Mouse (Mus musculus): ENCODE measurements around the gene Cd3e. TPM values are rescaled to one million over a fixed set of nuclear protein-coding genes. Genes with fewer than 3 reads are reported as not detected.

Gene Cd3e
- total and polyA plus RNA-seq, 2 experiments from 2014 or later, result 0.20 TPM; not detected in 1

DNA sequence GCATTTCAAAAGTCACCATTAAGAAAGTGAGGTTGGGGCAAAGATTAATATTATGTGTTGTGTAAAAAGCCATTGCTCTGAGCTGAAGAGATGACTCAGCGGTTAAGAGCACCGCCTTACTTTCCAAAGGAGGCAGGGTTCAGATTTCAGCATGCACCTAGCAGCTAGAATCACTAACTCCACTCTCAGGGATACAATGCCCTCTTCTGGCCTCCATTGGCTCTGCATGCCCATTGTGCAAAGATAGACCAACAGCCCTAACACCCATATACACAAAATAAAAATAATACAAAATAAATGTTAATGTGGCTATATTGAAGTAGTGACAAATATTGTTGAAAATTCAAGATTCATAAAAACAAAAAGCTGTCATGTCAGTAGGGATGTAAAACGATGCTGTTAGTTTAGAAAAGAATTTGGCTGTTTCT, 42.6 kb downstream of the Cd3e start:
- no peaks in the 10 kb centered on the region for H3K27me3 ChIP-seq (ENCODE audit: insufficient read depth, low read length)
- H3K27ac ChIP-seq, result no peak overlapping the region
- DNase-seq (ENCODE audit: low spot score), result peak; percentile 75
- H3K4me1 ChIP-seq (ENCODE audit: insufficient read depth, low read length), result peaks cover 7% of the 10 kb centered on the region
- H3K4me3 ChIP-seq (ENCODE audit: low read length), result no peak overlapping the region
- H3K9ac ChIP-seq (replicated peaks; ENCODE audit: low read length), result no peak overlapping the region
- no peak overlapping the region for H3K4me2 ChIP-seq (ENCODE audit: low read depth, low read length)
- no peaks in the 10 kb centered on the region for H3K9me3 ChIP-seq (ENCODE audit: low read length)
- ATAC-seq, result no peak
- TF ChIP-seq CTCF (IDR thresholded peaks at IDR 0.05; ENCODE audit: low read depth), result peak; percentile 80
- H3K36me3 ChIP-seq (ENCODE audit: insufficient read depth, low read length), result no peaks in the 10 kb centered on the region
- 29% methylated on average over 3 of the region's 3 CpGs for WGBS

DNA sequence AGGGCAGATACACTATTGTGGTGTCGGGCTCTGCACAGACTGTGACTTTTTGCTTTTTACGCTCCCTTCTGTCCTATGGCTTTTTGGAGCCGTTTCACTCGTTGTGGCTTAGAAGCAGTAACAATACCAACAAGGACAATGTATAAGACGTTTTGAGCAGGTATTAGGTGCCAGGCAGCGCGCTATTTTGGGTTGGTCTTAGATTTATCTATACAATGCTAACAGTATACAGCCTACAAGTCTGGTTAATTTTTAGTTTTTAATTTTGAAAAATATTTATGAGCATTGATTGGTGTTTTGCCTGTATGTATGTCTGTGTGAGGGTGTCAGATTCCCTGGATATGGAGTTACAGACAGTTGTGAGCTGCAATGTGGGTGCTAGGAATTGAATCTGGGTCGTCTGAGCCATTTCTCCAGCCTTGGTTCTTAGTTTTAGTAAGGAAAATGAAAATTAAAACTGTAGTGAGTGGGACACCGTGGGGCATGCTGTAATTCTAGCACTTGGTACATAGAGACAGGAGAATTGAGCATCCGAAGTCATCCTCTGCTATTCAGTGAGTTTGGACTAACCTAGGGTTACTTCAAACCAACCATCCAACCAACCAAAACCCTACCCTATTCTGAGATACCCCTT, 43.5 kb downstream of the Cd3e start:
- peak overlapping the region; percentile 60 for H3K4me3 ChIP-seq (ENCODE audit: low read length)
- 13% methylated on average over 10 of the region's 10 CpGs for WGBS
- TF ChIP-seq CTCF (IDR thresholded peaks at IDR 0.05; ENCODE audit: low read depth), result no peak
- peaks cover 7% of the 10 kb centered on the region for H3K4me1 ChIP-seq (ENCODE audit: insufficient read depth, low read length)
- peak overlapping the region; percentile 93 for H3K4me2 ChIP-seq (ENCODE audit: low read depth, low read length)
- H3K36me3 ChIP-seq (ENCODE audit: insufficient read depth, low read length), result peaks cover 8% of the 10 kb centered on the region; the same call in 1 of the 2 replicates
- DNase-seq (ENCODE audit: low spot score) (no peak), ATAC-seq (no peak)
- peak overlapping the region; percentile 52 for H3K9ac ChIP-seq (replicated peaks; ENCODE audit: low read length)
- no peaks in the 10 kb centered on the region for H3K9me3 ChIP-seq (ENCODE audit: low read length)
- H3K27me3 ChIP-seq (ENCODE audit: insufficient read depth, low read length), result no peaks in the 10 kb centered on the region
- H3K27ac ChIP-seq, result peak overlapping the region; percentile 67

DNA sequence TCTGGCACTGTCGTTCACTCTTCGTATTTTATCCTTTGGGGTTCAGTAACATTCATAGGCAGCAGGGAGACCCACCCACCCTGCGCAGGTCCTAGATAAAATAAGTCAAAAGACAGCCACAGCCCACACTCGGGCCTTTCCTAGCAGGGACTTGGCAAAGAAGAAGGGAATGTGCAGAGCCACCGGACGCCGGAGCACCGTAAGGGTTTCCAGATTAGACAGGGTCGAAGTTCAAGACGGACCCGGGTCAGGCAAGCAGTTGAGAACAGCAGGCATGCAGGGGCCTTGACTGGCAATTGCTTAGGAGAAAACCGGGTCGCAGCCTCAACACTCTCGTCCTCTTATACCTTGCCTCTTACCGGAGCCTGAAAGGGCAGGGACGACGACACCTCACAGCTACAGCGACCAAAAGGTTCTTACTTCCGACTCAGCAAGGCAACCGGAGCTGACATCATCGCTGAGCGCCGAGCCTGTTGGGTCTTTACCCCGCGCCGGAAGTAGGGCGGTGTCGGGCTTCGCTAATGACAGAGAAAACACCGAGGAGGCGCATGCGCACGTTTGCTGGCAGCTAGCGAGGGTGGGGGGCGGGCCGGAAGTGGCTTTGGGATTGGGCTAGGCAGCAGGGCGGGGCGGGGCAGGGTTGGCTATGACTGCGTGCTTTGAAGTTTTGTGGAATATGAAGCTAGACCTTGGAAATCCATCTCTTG, 44.1 kb downstream of the Cd3e start, which contains the start of gene Ube4a:
Ube4a (minus strand) TSS at position 475 of the 707 bp plus-strand sequence.
- Histone ChIP-seq H3K27me3 (ENCODE audit: insufficient read depth, low read length) (no peaks in the 10 kb centered on the region), H3K4me1 (ENCODE audit: insufficient read depth, low read length) (peaks cover 7% of the 10 kb centered on the region), H3K27ac (peak within 1 kb of the TSS; percentile 67), H3K36me3 (ENCODE audit: insufficient read depth, low read length) (peaks cover 8% of the 10 kb centered on the region; the same call in 1 of the 2 replicates), H3K4me3 (ENCODE audit: low read length) (peak within 1 kb of the TSS; percentile 60), H3K9me3 (ENCODE audit: low read length) (no peaks in the 10 kb centered on the region), H3K4me2 (ENCODE audit: low read depth, low read length) (peak within 1 kb of the TSS; percentile 93), H3K9ac (replicated peaks; ENCODE audit: low read length) (peak within 1 kb of the TSS; percentile 69)
- WGBS, result under 1% methylated on average over 39 of the region's 39 CpGs
- DNase-seq (ENCODE audit: low spot score), result peak; percentile 99
- TF ChIP-seq CTCF (IDR thresholded peaks at IDR 0.05; ENCODE audit: low read depth), result no peak
- ATAC-seq, result peak; percentile 97

DNA sequence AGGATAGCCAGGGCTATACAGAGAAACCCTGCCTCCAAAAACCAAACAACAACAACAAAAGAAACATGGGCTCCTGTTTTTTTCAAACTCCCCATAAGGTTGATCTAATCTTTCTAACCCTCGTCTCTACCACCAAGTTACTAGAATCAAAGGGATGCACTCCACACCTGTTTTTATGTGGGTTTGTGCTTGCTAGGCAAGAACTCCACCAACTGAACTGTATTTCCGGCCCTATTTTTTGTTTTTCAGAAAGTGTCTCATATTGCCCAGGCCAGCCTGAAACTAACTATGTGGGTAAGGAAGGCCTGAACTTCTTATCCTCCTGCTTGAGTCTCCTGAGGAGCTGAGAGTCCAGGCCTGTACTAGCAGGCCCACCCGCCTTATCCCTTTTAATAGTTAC, 55.0 kb downstream of the Cd3e start:
- no peak overlapping the region for H3K9ac ChIP-seq (replicated peaks; ENCODE audit: low read length)
- H3K9me3 ChIP-seq (ENCODE audit: low read length), result no peaks in the 10 kb centered on the region
- TF ChIP-seq CTCF (IDR thresholded peaks at IDR 0.05; ENCODE audit: low read depth), result no peak
- WGBS, result 93% methylated on average over 3 of the region's 3 CpGs
- no peak for DNase-seq (ENCODE audit: low spot score)
- no peak overlapping the region for H3K27ac ChIP-seq
- H3K4me1 ChIP-seq (ENCODE audit: insufficient read depth, low read length), result no peaks in the 10 kb centered on the region
- H3K4me2 ChIP-seq (ENCODE audit: low read depth, low read length), result no peak overlapping the region
- no peak for ATAC-seq
- no peaks in the 10 kb centered on the region for H3K27me3 ChIP-seq (ENCODE audit: insufficient read depth, low read length)
- H3K4me3 ChIP-seq (ENCODE audit: low read length), result no peak overlapping the region
- H3K36me3 ChIP-seq (ENCODE audit: insufficient read depth, low read length), result peaks cover 56% of the 10 kb centered on the region

Other genes starting within 250 kb of the Cd3e start
- 77.1 and 88.4 TPM in 2 replicates for gene Arcn1, start 241.8 kb downstream of the Cd3e start, total RNA-seq (2014; rRNA removed)
- gene Arcn1, start 241.8 kb downstream of the Cd3e start, polyA plus RNA-seq (2015; fragmentation: Nextera tagmentation; extraction: Ambion mirVana), result 102 and 109 TPM in 2 replicates
- 56.0 and 61.6 TPM in 2 replicates for gene Ift46, start 241.7 kb downstream of the Cd3e start, total RNA-seq (2014; rRNA removed)
- gene Ift46, start 241.7 kb downstream of the Cd3e start, polyA plus RNA-seq (2015; fragmentation: Nextera tagmentation; extraction: Ambion mirVana), result 142 and 144 TPM in 2 replicates
- 26.3 and 41.3 TPM in 2 replicates for gene Tmem25, start 210.3 kb downstream of the Cd3e start, total RNA-seq (2014; rRNA removed)
- 28.9 and 31.9 TPM in 2 replicates for gene Tmem25, start 210.3 kb downstream of the Cd3e start, polyA plus RNA-seq (2015; fragmentation: Nextera tagmentation; extraction: Ambion mirVana)
- gene Ttc36, start 206.6 kb downstream of the Cd3e start, total RNA-seq (2014; rRNA removed), result not detected in 2 replicates
- 1.7 TPM in 1 of 2 replicates, not detected in the other for gene Ttc36, start 206.6 kb downstream of the Cd3e start, polyA plus RNA-seq (2015; fragmentation: Nextera tagmentation; extraction: Ambion mirVana)
- 18.7 and 20.6 TPM in 2 replicates for gene Kmt2a, start 128.3 kb downstream of the Cd3e start, total RNA-seq (2014; rRNA removed)
- 14.4 and 19.0 TPM in 2 replicates for gene Kmt2a, start 128.3 kb downstream of the Cd3e start, polyA plus RNA-seq (2015; fragmentation: Nextera tagmentation; extraction: Ambion mirVana)
- 217 and 223 TPM in 2 replicates for gene Atp5l, start 88.9 kb downstream of the Cd3e start, total RNA-seq (2014; rRNA removed)
- gene Atp5l, start 88.9 kb downstream of the Cd3e start, polyA plus RNA-seq (2015; fragmentation: Nextera tagmentation; extraction: Ambion mirVana), result 1,057 and 1,065 TPM in 2 replicates
- gene Ube4a, start 44.0 kb downstream of the Cd3e start, total RNA-seq (2014; rRNA removed), result 42.9 and 44.5 TPM in 2 replicates
- 23.8 and 24.8 TPM in 2 replicates for gene Ube4a, start 44.0 kb downstream of the Cd3e start, polyA plus RNA-seq (2015; fragmentation: Nextera tagmentation; extraction: Ambion mirVana)
- gene Cd3g, start 29.2 kb downstream of the Cd3e start, total RNA-seq (2014; rRNA removed), result not detected in 2 replicates
- gene Cd3g, start 29.2 kb downstream of the Cd3e start, polyA plus RNA-seq (2015; fragmentation: Nextera tagmentation; extraction: Ambion mirVana), result not detected in 2 replicates
- not detected in 2 replicates for gene Cd3d, start 27.8 kb downstream of the Cd3e start, total RNA-seq (2014; rRNA removed)
- 0.09 TPM in 1 of 2 replicates, not detected in the other for gene Cd3d, start 27.8 kb downstream of the Cd3e start, polyA plus RNA-seq (2015; fragmentation: Nextera tagmentation; extraction: Ambion mirVana)
- 2.0 and 4.1 TPM in 2 replicates for gene Mpzl2, start 30.2 kb upstream of the Cd3e start, total RNA-seq (2014; rRNA removed)
- 3.0 and 4.1 TPM in 2 replicates for gene Mpzl2, start 30.2 kb upstream of the Cd3e start, polyA plus RNA-seq (2015; fragmentation: Nextera tagmentation; extraction: Ambion mirVana)
- gene Mpzl3, start 45.6 kb upstream of the Cd3e start, total RNA-seq (2014; rRNA removed), result 0.50 and 1.8 TPM in 2 replicates
- gene Mpzl3, start 45.6 kb upstream of the Cd3e start, polyA plus RNA-seq (2015; fragmentation: Nextera tagmentation; extraction: Ambion mirVana), result 1.2 and 1.6 TPM in 2 replicates
- gene Jaml, start 69.6 kb upstream of the Cd3e start, total RNA-seq (2014; rRNA removed), result not detected in 2 replicates
- 0.40 and 0.71 TPM in 2 replicates for gene Jaml, start 69.6 kb upstream of the Cd3e start, polyA plus RNA-seq (2015; fragmentation: Nextera tagmentation; extraction: Ambion mirVana)
- 9.9 and 14.3 TPM in 2 replicates for gene Scn2b, start 108.2 kb upstream of the Cd3e start, total RNA-seq (2014; rRNA removed)
- gene Scn2b, start 108.2 kb upstream of the Cd3e start, polyA plus RNA-seq (2015; fragmentation: Nextera tagmentation; extraction: Ambion mirVana), result 9.0 and 9.7 TPM in 2 replicates
- gene Scn4b, start 128.8 kb upstream of the Cd3e start, total RNA-seq (2014; rRNA removed), result 2.2 TPM in 2 replicates
- gene Scn4b, start 128.8 kb upstream of the Cd3e start, polyA plus RNA-seq (2015; fragmentation: Nextera tagmentation; extraction: Ambion mirVana), result 0.79 and 0.85 TPM in 2 replicates
- gene BC049352, start 172.4 kb upstream of the Cd3e start, total RNA-seq (2014; rRNA removed), result not detected in 2 replicates
- gene BC049352, start 172.4 kb upstream of the Cd3e start, polyA plus RNA-seq (2015; fragmentation: Nextera tagmentation; extraction: Ambion mirVana), result 0.16 and 0.19 TPM in 2 replicates
- gene Tmprss4, start 194.5 kb upstream of the Cd3e start, total RNA-seq (2014; rRNA removed), result 1.1 TPM in 1 of 2 replicates, not detected in the other
- gene Tmprss4, start 194.5 kb upstream of the Cd3e start, polyA plus RNA-seq (2015; fragmentation: Nextera tagmentation; extraction: Ambion mirVana), result not detected in 2 replicates